Mouse (Mus musculus): Measurements from ENCODE around the gene Ramp1. TPM values are rescaled to one million over a fixed set of nuclear protein-coding genes. Genes with fewer than 3 reads are reported as not detected.

Ramp1 gene
- 1.1 and 1.2 TPM in 2 replicates for polyA plus RNA-seq (2014; fragmentation: Nextera tagmentation; extraction: Ambion mirVana)

- no peak within 1 kb of the TSS for H3K27ac ChIP-seq (ENCODE audit: low read depth, low read length)
- WGBS = 4% methylated on average over 37 of the region's 37 CpGs
- peak; percentile 65; the same call in 1 of the 2 replicates for ATAC-seq (ENCODE audit: low FRiP score, low TSS enrichment)
Observed at GRCm38 (mm10) chr1:91179533-91180173, at the start of gene Ramp1. Ramp1 (plus strand) TSS chr1:91179822.

GRCm38 (mm10) chr1:91137036-91137435, 42.6 kb upstream of the Ramp1 start:
- no peak for ATAC-seq (ENCODE audit: low FRiP score, low TSS enrichment)
- H3K9ac ChIP-seq (ENCODE audit: low read depth, low read length) = no peak overlapping the region
- H3K9me3 ChIP-seq (ENCODE audit: control insufficient read depth, low read length) = no peaks in the 10 kb centered on the region
- no peaks in the 10 kb centered on the region for H3K4me1 ChIP-seq (ENCODE audit: control insufficient read depth, insufficient read depth, low read length)
- 76% methylated on average over 2 of the region's 2 CpGs for whole genome bisulfite sequencing
- H3K27ac ChIP-seq (ENCODE audit: low read depth, low read length) = no peak overlapping the region
- no peak overlapping the region for H3K4me3 ChIP-seq (ENCODE audit: low read length)
- no peak overlapping the region for H3K4me2 ChIP-seq (replicated peaks; ENCODE audit: low read depth, low read length)
- H3K27me3 ChIP-seq (ENCODE audit: control insufficient read depth, insufficient read depth, low read length) = no peaks in the 10 kb centered on the region
- H3K36me3 ChIP-seq (ENCODE audit: control insufficient read depth, insufficient read depth, low read length) = no peaks in the 10 kb centered on the region

More at GRCm38 (mm10) chr1:91179533-91180173, at the start of gene Ramp1:
- H3K9me3 ChIP-seq (ENCODE audit: control insufficient read depth, low read length) = no peaks in the 10 kb centered on the region
- peak within 1 kb of the TSS; percentile 70 for H3K4me2 ChIP-seq (replicated peaks; ENCODE audit: low read depth, low read length)
- peaks cover 9% of the 10 kb centered on the region for H3K4me1 ChIP-seq (ENCODE audit: control insufficient read depth, insufficient read depth, low read length)
- no peaks in the 10 kb centered on the region for H3K36me3 ChIP-seq (ENCODE audit: control insufficient read depth, insufficient read depth, low read length)
- peaks cover 19% of the 10 kb centered on the region for H3K27me3 ChIP-seq (ENCODE audit: control insufficient read depth, insufficient read depth, low read length)
- peak within 1 kb of the TSS; percentile 13 for H3K9ac ChIP-seq (ENCODE audit: low read depth, low read length)
- peak within 1 kb of the TSS; percentile 39 for H3K4me3 ChIP-seq (ENCODE audit: low read length)

GRCm38 (mm10) chr1:91144813-91145212, 34.8 kb upstream of the Ramp1 start, which contains the start of gene Rbm44:
Rbm44 (plus strand) TSS chr1:91145089.
- 67% methylated on average over 20 of the region's 20 CpGs for WGBS
- H3K27me3 ChIP-seq (ENCODE audit: control insufficient read depth, insufficient read depth, low read length) = no peaks in the 10 kb centered on the region
- H3K9me3 ChIP-seq (ENCODE audit: control insufficient read depth, low read length) = no peaks in the 10 kb centered on the region
- no peak within 1 kb of the TSS for H3K9ac ChIP-seq (ENCODE audit: low read depth, low read length)
- H3K36me3 ChIP-seq (ENCODE audit: control insufficient read depth, insufficient read depth, low read length) = no peaks in the 10 kb centered on the region
- no peak for ATAC-seq (ENCODE audit: low FRiP score, low TSS enrichment)
- H3K4me2 ChIP-seq (replicated peaks; ENCODE audit: low read depth, low read length) = no peak within 1 kb of the TSS
- H3K27ac ChIP-seq (ENCODE audit: low read depth, low read length) = no peak within 1 kb of the TSS
- no peaks in the 10 kb centered on the region for H3K4me1 ChIP-seq (ENCODE audit: control insufficient read depth, insufficient read depth, low read length)
- H3K4me3 ChIP-seq (ENCODE audit: low read length) = no peak within 1 kb of the TSS

- Histone ChIP-seq H3K4me1 (ENCODE audit: control insufficient read depth, insufficient read depth, low read length) (no peaks in the 10 kb centered on the region), H3K27me3 (ENCODE audit: control insufficient read depth, insufficient read depth, low read length) (no peaks in the 10 kb centered on the region), H3K9me3 (ENCODE audit: control insufficient read depth, low read length) (no peaks in the 10 kb centered on the region), H3K9ac (ENCODE audit: low read depth, low read length) (no peak overlapping the region), H3K27ac (ENCODE audit: low read depth, low read length) (no peak overlapping the region), H3K4me3 (ENCODE audit: low read length) (no peak overlapping the region), H3K4me2 (replicated peaks; ENCODE audit: low read depth, low read length) (no peak overlapping the region), H3K36me3 (ENCODE audit: control insufficient read depth, insufficient read depth, low read length) (no peaks in the 10 kb centered on the region)
- ATAC-seq (ENCODE audit: low FRiP score, low TSS enrichment) = no peak
- WGBS = 89% methylated on average over 2 of the region's 2 CpGs
Observed at GRCm38 (mm10) chr1:91151509-91151908, 28.1 kb upstream of the Ramp1 start.

GRCm38 (mm10) chr1:91166798-91167197, 12.8 kb upstream of the Ramp1 start:
- Histone ChIP-seq H3K27me3 (ENCODE audit: control insufficient read depth, insufficient read depth, low read length) (no peaks in the 10 kb centered on the region), H3K9me3 (ENCODE audit: control insufficient read depth, low read length) (no peaks in the 10 kb centered on the region), H3K4me1 (ENCODE audit: control insufficient read depth, insufficient read depth, low read length) (no peaks in the 10 kb centered on the region), H3K4me3 (ENCODE audit: low read length) (no peak overlapping the region), H3K36me3 (ENCODE audit: control insufficient read depth, insufficient read depth, low read length) (no peaks in the 10 kb centered on the region), H3K27ac (ENCODE audit: low read depth, low read length) (no peak overlapping the region), H3K9ac (ENCODE audit: low read depth, low read length) (no peak overlapping the region), H3K4me2 (replicated peaks; ENCODE audit: low read depth, low read length) (no peak overlapping the region)
- WGBS = 79% methylated on average over 6 of the region's 6 CpGs
- ATAC-seq (ENCODE audit: low FRiP score, low TSS enrichment) = no peak

GRCm38 (mm10) chr1:91169157-91169556, 10.5 kb upstream of the Ramp1 start:
- no peak for ATAC-seq (ENCODE audit: low FRiP score, low TSS enrichment)
- no peaks in the 10 kb centered on the region for H3K4me1 ChIP-seq (ENCODE audit: control insufficient read depth, insufficient read depth, low read length)
- no peaks in the 10 kb centered on the region for H3K9me3 ChIP-seq (ENCODE audit: control insufficient read depth, low read length)
- no peak overlapping the region for H3K4me3 ChIP-seq (ENCODE audit: low read length)
- WGBS = 89% methylated on average over 4 of the region's 4 CpGs
- no peak overlapping the region for H3K9ac ChIP-seq (ENCODE audit: low read depth, low read length)
- no peaks in the 10 kb centered on the region for H3K36me3 ChIP-seq (ENCODE audit: control insufficient read depth, insufficient read depth, low read length)
- H3K27me3 ChIP-seq (ENCODE audit: control insufficient read depth, insufficient read depth, low read length) = no peaks in the 10 kb centered on the region
- H3K27ac ChIP-seq (ENCODE audit: low read depth, low read length) = no peak overlapping the region
- no peak overlapping the region for H3K4me2 ChIP-seq (replicated peaks; ENCODE audit: low read depth, low read length)

- Histone ChIP-seq H3K4me2 (replicated peaks; ENCODE audit: low read depth, low read length) (no peak overlapping the region), H3K9ac (ENCODE audit: low read depth, low read length) (no peak overlapping the region), H3K4me1 (ENCODE audit: control insufficient read depth, insufficient read depth, low read length) (no peaks in the 10 kb centered on the region; the same call in none of the 2 replicates), H3K4me3 (ENCODE audit: low read length) (no peak overlapping the region), H3K27me3 (ENCODE audit: control insufficient read depth, insufficient read depth, low read length) (peaks cover 7% of the 10 kb centered on the region), H3K9me3 (ENCODE audit: control insufficient read depth, low read length) (no peaks in the 10 kb centered on the region), H3K27ac (ENCODE audit: low read depth, low read length) (no peak overlapping the region), H3K36me3 (ENCODE audit: control insufficient read depth, insufficient read depth, low read length) (no peaks in the 10 kb centered on the region)
- ATAC-seq (ENCODE audit: low FRiP score, low TSS enrichment) = no peak
- 93% methylated on average over 5 of the region's 5 CpGs for WGBS
Observed at GRCm38 (mm10) chr1:91174796-91175195, 4.8 kb upstream of the Ramp1 start.

- no peak overlapping the region for H3K4me3 ChIP-seq (ENCODE audit: low read length)
- peaks cover 7% of the 10 kb centered on the region for H3K4me1 ChIP-seq (ENCODE audit: control insufficient read depth, insufficient read depth, low read length)
- H3K4me2 ChIP-seq (replicated peaks; ENCODE audit: low read depth, low read length) = no peak overlapping the region
- no peaks in the 10 kb centered on the region for H3K9me3 ChIP-seq (ENCODE audit: control insufficient read depth, low read length)
- no peak overlapping the region for H3K27ac ChIP-seq (ENCODE audit: low read depth, low read length)
- H3K36me3 ChIP-seq (ENCODE audit: control insufficient read depth, insufficient read depth, low read length) = no peaks in the 10 kb centered on the region
- WGBS = 45% methylated on average over 3 of the region's 3 CpGs
- no peak for ATAC-seq (ENCODE audit: low FRiP score, low TSS enrichment)
- peaks cover 16% of the 10 kb centered on the region for H3K27me3 ChIP-seq (ENCODE audit: control insufficient read depth, insufficient read depth, low read length)
- no peak overlapping the region for H3K9ac ChIP-seq (ENCODE audit: low read depth, low read length)
Observed at GRCm38 (mm10) chr1:91176026-91176425, 3.6 kb upstream of the Ramp1 start.

GRCm38 (mm10) chr1:91176871-91177270, 2.8 kb upstream of the Ramp1 start:
- no peak overlapping the region for H3K27ac ChIP-seq (ENCODE audit: low read depth, low read length)
- H3K4me1 ChIP-seq (ENCODE audit: control insufficient read depth, insufficient read depth, low read length) = peaks cover 9% of the 10 kb centered on the region
- ATAC-seq (ENCODE audit: low FRiP score, low TSS enrichment) = no peak
- no peak overlapping the region for H3K4me3 ChIP-seq (ENCODE audit: low read length)
- no peak overlapping the region for H3K4me2 ChIP-seq (replicated peaks; ENCODE audit: low read depth, low read length)
- H3K9me3 ChIP-seq (ENCODE audit: control insufficient read depth, low read length) = no peaks in the 10 kb centered on the region
- 79% methylated on average over 4 of the region's 4 CpGs for WGBS
- H3K9ac ChIP-seq (ENCODE audit: low read depth, low read length) = no peak overlapping the region
- H3K36me3 ChIP-seq (ENCODE audit: control insufficient read depth, insufficient read depth, low read length) = no peaks in the 10 kb centered on the region
- H3K27me3 ChIP-seq (ENCODE audit: control insufficient read depth, insufficient read depth, low read length) = peaks cover 16% of the 10 kb centered on the region

Data from kidney, embryonic 14.5 days (tissue).